Mouse (Mus musculus): ENCODE data around the gene Lbh.

GRCm38 (mm10) chr17:72935921-72936320 lies 17.8 kb downstream of the Lbh start:
- no peak for TF ChIP-seq TAL1 (IDR thresholded peaks at IDR 0.05; ENCODE audit: low read length)
- TF ChIP-seq GATA1 (IDR thresholded peaks at IDR 0.05; ENCODE audit: low read length) = no peak

Measured in erythroblast, embryonic 14.5 days (primary cell).